Mouse (Mus musculus): ENCODE data around the gene Parpbp. TPM values are rescaled to one million over a fixed set of nuclear protein-coding genes. Genes with fewer than 3 reads are reported as not detected.

The Parpbp gene
- polyA plus RNA-seq, 1 experiment from 2014 or later: 2.5 TPM

GRCm38 (mm10) chr10:88046098-88046771 is 100.5 kb downstream of the Parpbp start:
- no peak overlapping the region for H3K4me2 ChIP-seq (replicated peaks)
- DNase-seq (ENCODE audit: low spot score): no peak

DNA sequence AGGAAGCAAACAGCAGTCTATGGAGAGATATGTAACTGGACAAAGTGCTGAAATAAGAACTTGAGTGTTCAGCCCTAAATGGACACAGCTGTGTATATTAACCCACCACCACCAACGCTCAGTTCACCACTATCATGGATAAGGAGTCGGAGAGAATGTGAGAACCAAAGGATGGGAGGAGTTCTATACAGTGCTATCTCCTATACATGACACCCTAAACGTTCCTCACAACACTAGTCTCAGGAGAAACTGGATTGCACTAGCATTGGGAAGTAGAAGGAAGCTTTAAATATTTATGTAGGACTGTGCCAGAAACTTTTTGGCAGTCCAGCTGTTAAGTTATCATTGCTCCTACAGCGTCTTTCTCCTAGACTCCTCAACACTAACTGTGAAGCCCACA is 102.4 kb downstream of the Parpbp start:
- Histone ChIP-seq H3K36me3 (replicated peaks; ENCODE audit: control insufficient read depth, insufficient read depth) (no peaks in the 10 kb centered on the region), H3K9me3 (ENCODE audit: control insufficient read depth, low read length) (no peaks in the 10 kb centered on the region), H3K4me3 (replicated peaks; ENCODE audit: low read length) (no peak overlapping the region), H3K27me3 (ENCODE audit: control insufficient read depth, insufficient read depth, low read length) (no peaks in the 10 kb centered on the region), H3K9ac (no peak overlapping the region), H3K4me2 (replicated peaks) (no peak overlapping the region), H3K27ac (no peak overlapping the region), H3K4me1 (replicated peaks; ENCODE audit: control insufficient read depth, insufficient read depth, low read length) (no peaks in the 10 kb centered on the region)
- WGBS: 89% methylated on average over 4 of the region's 4 CpGs
- no peak for ATAC-seq (ENCODE audit: low FRiP score)
- DNase-seq (ENCODE audit: low spot score): no peak

More at GRCm38 (mm10) chr10:88046098-88046771, 100.5 kb downstream of the Parpbp start:
- H3K9ac ChIP-seq: no peak overlapping the region
- H3K27me3 ChIP-seq (ENCODE audit: control insufficient read depth, insufficient read depth, low read length): no peaks in the 10 kb centered on the region
- 68% methylated on average over 11 of the region's 11 CpGs for WGBS
- H3K4me1 ChIP-seq (replicated peaks; ENCODE audit: control insufficient read depth, insufficient read depth, low read length): no peaks in the 10 kb centered on the region
- no peak overlapping the region for H3K4me3 ChIP-seq (replicated peaks; ENCODE audit: low read length)
- no peak for ATAC-seq (ENCODE audit: low FRiP score)
- no peaks in the 10 kb centered on the region for H3K9me3 ChIP-seq (ENCODE audit: control insufficient read depth, low read length)
- no peak overlapping the region for H3K27ac ChIP-seq
- H3K36me3 ChIP-seq (replicated peaks; ENCODE audit: control insufficient read depth, insufficient read depth): no peaks in the 10 kb centered on the region

Other genes with a start within 250 kb of the Parpbp start
- gene Pmch, start 55.9 kb downstream of the Parpbp start, polyA plus RNA-seq (2014; fragmentation: Nextera tagmentation; extraction: Ambion mirVana): 0.43 TPM in 2 replicates
- 26.2 and 29.1 TPM in 2 replicates for gene Nup37, start 51 bp upstream of the Parpbp start, polyA plus RNA-seq (2014; fragmentation: Nextera tagmentation; extraction: Ambion mirVana)
- gene Washc3, start 54.2 kb upstream of the Parpbp start, polyA plus RNA-seq (2014; fragmentation: Nextera tagmentation; extraction: Ambion mirVana): 37.2 and 46.0 TPM in 2 replicates
- 0.44 and 0.82 TPM in 2 replicates for gene Dram1, start 232.1 kb upstream of the Parpbp start, polyA plus RNA-seq (2014; fragmentation: Nextera tagmentation; extraction: Ambion mirVana)
- 23.8 TPM in 2 replicates for gene Gnptab, start 232.2 kb upstream of the Parpbp start, polyA plus RNA-seq (2014; fragmentation: Nextera tagmentation; extraction: Ambion mirVana)

All from hindbrain, embryonic 14.5 days (tissue).